Mouse (Mus musculus) neural tube, embryonic 15.5 days (tissue): ENCODE measurements at regions not wholly inside any gene's neighbourhood (a gene's known extent, or its start where the extent isn't known, plus 50 kb on each side); places are given as distances from the start of the nearest gene placed in this dataset.

Experiments used
- ATAC-seq: fragments of 200-750 bp; cut with Nextera tagmentation; 2 replicates; pipeline ENCODE4 v1.8.0; 2017; ENCODE audit warnings: mild to moderate bottlenecking, moderate TSS enrichment, moderate library complexity; ENCODE audit not compliant: low FRiP score
- H3K27ac ChIP-seq: fragments of 300-500 bp; sonication (generic); replicated peaks from 2 replicates; pipeline ENCODE4 v1.5.1; 2015; ENCODE audit warnings: mild to moderate bottlenecking, inconsistent platforms
- H3K27me3 ChIP-seq: fragments of 300-500 bp; sonication (generic); replicated peaks from 2 replicates; pipeline ENCODE4 v1.6.1; 2015; ENCODE audit warnings: inconsistent platforms
- H3K36me3 ChIP-seq: fragments of 300-500 bp; sonication (generic); 2 replicates; pipeline ENCODE4 v1.6.1; 2015; ENCODE audit warnings: inconsistent platforms
- H3K4me1 ChIP-seq: fragments of 300-500 bp; sonication (generic); 2 replicates; pipeline ENCODE4 v1.6.1; 2015; ENCODE audit warnings: inconsistent platforms
- H3K4me2 ChIP-seq: fragments of 300-500 bp; sonication (generic); 2 replicates; pipeline ENCODE4 v1.6.1; 2015; ENCODE audit warnings: inconsistent platforms, mild to moderate bottlenecking, moderate library complexity
- H3K4me3 ChIP-seq: fragments of 300-500 bp; sonication (generic); replicated peaks from 2 replicates; pipeline ENCODE4 v1.5.1; 2015; ENCODE audit warnings: mild to moderate bottlenecking, inconsistent platforms
- H3K9ac ChIP-seq: fragments of 300-500 bp; sonication (generic); replicated peaks from 2 replicates; pipeline ENCODE4 v1.6.1; 2015; ENCODE audit warnings: mild to moderate bottlenecking, inconsistent platforms
- H3K9me3 ChIP-seq: fragments of 300-500 bp; sonication (generic); replicated peaks from 2 replicates; pipeline ENCODE4 v1.6.1; 2016; ENCODE audit warnings: inconsistent platforms
- WGBS: fragments of 180-500 bp; shearing (Covaris S2); methylation state at CpG from one replicate; pipeline ENCODE4 v1.1.7; 2015; ENCODE audit warnings: mixed read lengths; 5-methylcytosine and 5-hydroxymethylcytosine counted together

DNA sequence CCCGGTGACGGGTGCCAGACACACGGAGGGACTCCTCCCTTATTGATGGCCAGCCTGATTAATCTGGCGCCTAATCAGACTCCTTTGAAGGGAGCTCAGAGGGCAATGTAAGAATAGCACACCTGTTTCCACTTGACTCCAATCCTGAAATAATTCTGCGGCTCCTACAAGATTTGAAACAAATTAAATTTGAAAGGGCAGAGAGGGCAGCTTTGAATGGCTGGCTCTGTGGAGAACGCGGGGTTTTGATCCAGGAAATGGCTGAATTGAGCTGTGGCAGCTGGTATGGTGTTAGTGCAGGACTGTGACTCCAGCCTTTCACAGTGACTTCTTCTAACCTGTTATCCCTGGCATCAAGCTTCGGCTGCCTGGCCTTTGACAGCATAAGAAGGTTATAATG lies 232.0 kb upstream of the Mpped2 start:
- 84% methylated on average over 8 of the region's 8 CpGs for WGBS
- Histone ChIP-seq H3K9me3 (no peaks in the 10 kb centered on the region), H3K4me1 (no peaks in the 10 kb centered on the region), H3K27me3 (no peaks in the 10 kb centered on the region), H3K27ac (no peak overlapping the region), H3K4me2 (no peak overlapping the region), H3K4me3 (no peak overlapping the region), H3K36me3 (no peaks in the 10 kb centered on the region), H3K9ac (no peak overlapping the region)
- no peak for ATAC-seq

DNA sequence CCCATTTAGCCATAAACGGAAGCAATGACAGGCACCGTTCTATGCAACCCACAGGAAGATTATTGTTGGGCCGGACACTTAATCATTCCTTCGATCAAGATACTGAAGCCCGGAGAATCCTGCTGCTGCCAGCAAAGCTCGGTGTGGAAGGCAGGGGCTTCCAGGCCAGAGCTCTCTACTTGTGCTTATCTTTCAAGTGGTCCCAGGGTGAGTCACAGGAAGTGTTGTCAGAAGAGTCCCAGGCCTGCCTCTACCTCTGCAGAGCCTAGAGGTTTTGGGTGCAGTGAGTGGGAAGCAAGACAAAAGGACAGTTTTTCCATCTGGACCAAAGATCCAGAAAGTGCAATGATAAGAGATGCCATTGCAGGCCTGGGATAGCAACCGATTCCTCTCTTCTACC lies 231.6 kb upstream of the Mpped2 start:
- Histone ChIP-seq H3K4me3 (no peak overlapping the region), H3K4me1 (no peaks in the 10 kb centered on the region), H3K9ac (no peak overlapping the region), H3K4me2 (no peak overlapping the region), H3K9me3 (no peaks in the 10 kb centered on the region), H3K36me3 (no peaks in the 10 kb centered on the region), H3K27ac (no peak overlapping the region), H3K27me3 (no peaks in the 10 kb centered on the region)
- 83% methylated on average over 7 of the region's 7 CpGs for WGBS
- no peak for ATAC-seq

DNA sequence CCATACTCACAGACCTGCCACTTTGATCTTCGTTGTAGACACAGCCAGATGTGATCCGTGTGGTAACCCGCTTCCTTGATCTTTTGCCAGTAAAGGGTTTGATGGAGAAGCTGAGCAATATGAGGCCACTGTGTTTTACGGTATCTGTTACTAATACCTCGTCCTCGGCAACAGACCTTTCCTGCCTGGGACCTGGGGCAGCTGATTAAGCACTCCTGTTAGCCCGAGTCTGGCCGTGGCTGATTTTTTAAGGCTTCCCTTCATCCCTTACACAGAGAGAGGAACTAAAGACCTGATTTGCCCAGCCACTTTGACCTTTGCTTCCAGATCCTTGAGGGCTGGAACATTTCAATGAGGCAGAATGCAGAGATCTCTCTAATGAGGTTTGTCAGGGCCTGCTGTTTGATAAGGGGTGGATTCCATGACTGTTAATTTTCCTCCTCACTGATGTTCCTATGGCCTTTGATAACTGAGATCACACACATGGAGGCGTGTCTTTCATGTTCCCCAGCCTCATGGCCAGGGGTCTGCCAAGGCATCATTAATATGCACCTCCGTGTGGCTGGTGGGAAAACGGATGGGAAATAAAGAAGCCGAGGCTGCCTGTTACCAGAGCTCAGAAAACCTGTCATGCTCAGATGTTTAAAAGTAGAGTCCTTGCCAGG lies 231.0 kb upstream of the Mpped2 start:
- H3K4me1 ChIP-seq, result no peaks in the 10 kb centered on the region
- 75% methylated on average over 12 of the region's 12 CpGs for WGBS
- no peak overlapping the region for H3K27ac ChIP-seq
- H3K9ac ChIP-seq, result no peak overlapping the region
- no peaks in the 10 kb centered on the region for H3K9me3 ChIP-seq
- H3K4me3 ChIP-seq, result no peak overlapping the region
- no peak overlapping the region for H3K4me2 ChIP-seq
- H3K36me3 ChIP-seq, result no peaks in the 10 kb centered on the region
- ATAC-seq, result no peak
- H3K27me3 ChIP-seq, result no peaks in the 10 kb centered on the region

DNA sequence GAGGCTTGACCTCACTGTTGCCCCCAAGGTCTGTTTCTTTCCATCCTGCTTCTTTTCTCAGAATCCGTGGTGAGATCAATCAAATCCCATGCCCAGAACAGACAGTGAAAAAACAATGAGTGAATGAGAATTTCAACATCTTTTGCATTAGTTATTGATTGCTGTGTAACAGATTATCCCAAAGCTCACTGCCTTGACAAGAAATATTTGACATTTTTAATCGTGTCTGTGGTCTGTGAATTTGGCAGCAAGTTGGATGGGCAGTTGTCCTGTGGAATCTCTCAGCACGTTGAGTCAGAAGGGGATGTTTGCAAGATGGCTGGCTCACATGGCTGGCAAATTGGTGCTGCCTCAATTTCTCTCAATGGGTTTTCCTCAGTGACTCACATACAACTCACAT lies 228.0 kb upstream of the Mpped2 start:
- H3K4me1 ChIP-seq, result no peaks in the 10 kb centered on the region
- no peak overlapping the region for H3K4me3 ChIP-seq
- no peak for ATAC-seq
- no peaks in the 10 kb centered on the region for H3K9me3 ChIP-seq
- H3K9ac ChIP-seq, result no peak overlapping the region
- WGBS, result 73% methylated on average over 3 of the region's 3 CpGs
- no peak overlapping the region for H3K4me2 ChIP-seq
- no peak overlapping the region for H3K27ac ChIP-seq
- H3K36me3 ChIP-seq, result no peaks in the 10 kb centered on the region
- no peaks in the 10 kb centered on the region for H3K27me3 ChIP-seq

DNA sequence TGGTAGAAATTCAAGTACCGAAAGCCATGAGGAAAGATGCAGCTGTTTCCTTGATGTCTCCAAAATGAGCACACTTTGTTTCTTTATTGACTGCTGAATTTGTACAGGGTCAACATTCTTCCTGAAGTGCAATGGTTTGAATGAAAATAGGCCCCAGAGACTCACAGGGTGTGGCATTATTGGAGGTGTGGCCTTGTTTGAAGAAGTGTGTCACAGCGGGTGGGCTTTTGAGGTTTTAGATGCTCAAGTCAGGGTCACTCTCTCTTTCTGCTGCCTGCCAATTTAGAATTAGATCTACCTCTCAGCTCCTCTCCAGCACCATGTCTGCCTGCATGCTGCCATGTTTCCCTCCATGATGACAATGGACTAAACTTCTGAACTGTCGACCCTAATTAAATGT lies 227.2 kb upstream of the Mpped2 start:
- Histone ChIP-seq H3K27me3 (no peaks in the 10 kb centered on the region), H3K4me1 (no peaks in the 10 kb centered on the region)
- WGBS, result 83% methylated on average over 3 of the region's 3 CpGs

DNA sequence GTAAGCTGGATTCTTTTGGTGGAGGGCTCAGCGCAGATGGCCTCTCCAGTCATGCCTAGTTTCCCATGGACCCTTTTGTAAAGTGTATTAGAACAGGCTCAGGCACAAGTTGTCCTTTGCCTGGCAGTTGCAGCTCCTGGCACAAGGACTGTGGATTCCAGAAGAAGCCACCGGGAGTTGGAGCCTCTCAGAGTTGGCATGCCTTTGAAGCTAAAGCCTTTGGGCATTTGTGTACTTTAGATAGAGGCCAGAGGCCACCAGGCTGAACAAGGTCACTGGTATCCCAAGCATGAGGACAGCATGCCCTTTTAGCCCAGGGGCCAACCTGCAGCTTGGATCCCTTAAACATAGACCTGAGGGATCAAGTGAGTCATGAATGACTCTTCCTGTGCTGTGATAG lies 223.9 kb upstream of the Mpped2 start:
- Histone ChIP-seq H3K9me3 (no peaks in the 10 kb centered on the region), H3K27ac (no peak overlapping the region), H3K36me3 (no peaks in the 10 kb centered on the region), H3K27me3 (no peaks in the 10 kb centered on the region), H3K9ac (no peak overlapping the region), H3K4me1 (no peaks in the 10 kb centered on the region), H3K4me2 (no peak overlapping the region), H3K4me3 (no peak overlapping the region)
- ATAC-seq, result no peak
- 94% methylated on average over 2 of the region's 2 CpGs for WGBS

More for the DNA sequence above, 227.2 kb upstream of the Mpped2 start:
- Histone ChIP-seq H3K9ac (no peak overlapping the region), H3K27ac (no peak overlapping the region), H3K4me2 (no peak overlapping the region), H3K9me3 (no peaks in the 10 kb centered on the region), H3K4me3 (no peak overlapping the region), H3K36me3 (no peaks in the 10 kb centered on the region)
- no peak for ATAC-seq

DNA sequence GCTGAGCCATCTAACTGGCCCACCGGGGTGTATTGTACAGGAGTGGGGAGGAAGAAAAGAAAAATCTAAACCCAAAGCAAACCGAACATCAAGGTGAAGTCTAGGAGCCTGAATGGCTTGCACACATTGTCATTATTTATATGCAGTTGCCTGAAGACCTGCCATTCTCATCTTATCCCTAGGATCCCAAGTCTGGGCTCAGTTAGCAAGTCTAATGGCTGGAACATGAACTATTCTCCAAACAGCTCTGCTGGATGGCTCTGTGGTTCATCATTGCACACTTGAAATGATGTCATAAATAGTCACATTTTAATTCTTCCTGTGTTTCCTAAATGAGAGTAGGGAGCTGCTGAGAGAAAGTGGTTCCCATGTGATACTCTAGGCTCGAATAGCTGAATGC lies 219.6 kb upstream of the Mpped2 start:
- no peaks in the 10 kb centered on the region for H3K4me1 ChIP-seq
- no peaks in the 10 kb centered on the region for H3K9me3 ChIP-seq
- H3K9ac ChIP-seq, result no peak overlapping the region
- no peaks in the 10 kb centered on the region for H3K27me3 ChIP-seq
- no peak for ATAC-seq
- H3K4me3 ChIP-seq, result no peak overlapping the region
- 74% methylated on average over 3 of the region's 3 CpGs for WGBS
- no peak overlapping the region for H3K4me2 ChIP-seq
- H3K27ac ChIP-seq, result no peak overlapping the region
- no peaks in the 10 kb centered on the region for H3K36me3 ChIP-seq

DNA sequence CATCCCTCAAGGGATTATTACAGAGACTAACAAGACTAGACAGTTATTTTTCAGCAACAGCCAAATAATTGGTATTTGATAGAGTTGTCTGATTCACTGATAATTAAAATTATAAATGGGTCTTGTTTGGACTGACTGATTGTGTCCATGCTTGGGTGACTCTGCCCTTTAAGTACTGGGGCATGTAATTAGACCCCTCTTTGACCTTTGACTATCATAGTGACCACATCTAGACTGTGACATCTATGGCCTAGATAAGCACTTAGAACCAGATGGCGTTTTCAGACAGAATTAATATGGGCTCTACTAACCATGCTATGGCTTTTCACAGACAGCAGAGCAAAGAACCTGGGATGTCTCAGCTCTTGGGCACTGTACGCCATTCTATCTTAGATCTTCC lies 215.1 kb upstream of the Mpped2 start:
- Histone ChIP-seq H3K4me3 (no peak overlapping the region), H3K36me3 (no peaks in the 10 kb centered on the region), H3K9ac (no peak overlapping the region), H3K4me2 (no peak overlapping the region), H3K4me1 (no peaks in the 10 kb centered on the region), H3K27me3 (no peaks in the 10 kb centered on the region), H3K9me3 (no peaks in the 10 kb centered on the region), H3K27ac (no peak overlapping the region)
- WGBS, result 96% methylated on average over 2 of the region's 2 CpGs
- ATAC-seq, result no peak

DNA sequence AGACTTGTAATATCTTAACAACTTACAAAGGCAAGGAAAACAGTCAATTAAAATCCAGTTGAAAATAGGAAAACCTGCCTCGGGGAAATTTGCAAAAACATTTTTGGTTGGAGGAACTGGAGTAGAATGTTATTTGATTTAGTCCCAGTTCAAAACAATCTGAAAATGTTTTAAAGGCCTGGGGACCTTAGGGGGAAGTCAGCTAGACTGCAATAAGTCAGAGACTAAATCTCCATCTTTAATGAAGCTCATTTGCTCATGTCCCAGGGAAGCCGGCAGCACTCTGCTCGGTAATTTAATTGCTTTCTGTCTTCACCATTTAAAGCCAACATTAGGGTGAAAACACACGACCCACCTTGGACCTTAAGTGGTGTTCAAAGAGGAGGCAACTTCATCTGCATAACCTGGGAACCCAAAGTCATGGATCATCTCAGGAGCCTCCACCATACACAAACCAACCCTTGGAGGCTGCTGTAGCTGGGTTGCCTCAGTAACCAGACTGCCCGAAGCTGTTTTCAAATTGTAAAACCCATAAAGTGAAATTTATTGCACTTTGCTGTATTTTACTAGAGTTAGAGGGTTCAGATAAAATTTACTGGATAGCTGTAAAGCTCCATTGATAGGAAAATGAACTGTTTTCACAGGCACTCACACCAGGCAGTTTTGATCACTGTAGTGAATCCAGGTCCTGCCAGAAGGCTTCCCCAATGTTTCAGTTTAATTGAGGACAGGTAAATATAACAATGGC lies 205.6 kb upstream of the Mpped2 start:
- Histone ChIP-seq H3K27me3 (no peaks in the 10 kb centered on the region), H3K4me2 (no peak overlapping the region), H3K36me3 (no peaks in the 10 kb centered on the region), H3K27ac (no peak overlapping the region), H3K4me1 (peaks cover 10% of the 10 kb centered on the region), H3K9ac (no peak overlapping the region), H3K9me3 (no peaks in the 10 kb centered on the region), H3K4me3 (no peak overlapping the region)
- 30% methylated on average over 5 of the region's 5 CpGs for WGBS
- no peak; the same call in none of the 2 replicates for ATAC-seq

DNA sequence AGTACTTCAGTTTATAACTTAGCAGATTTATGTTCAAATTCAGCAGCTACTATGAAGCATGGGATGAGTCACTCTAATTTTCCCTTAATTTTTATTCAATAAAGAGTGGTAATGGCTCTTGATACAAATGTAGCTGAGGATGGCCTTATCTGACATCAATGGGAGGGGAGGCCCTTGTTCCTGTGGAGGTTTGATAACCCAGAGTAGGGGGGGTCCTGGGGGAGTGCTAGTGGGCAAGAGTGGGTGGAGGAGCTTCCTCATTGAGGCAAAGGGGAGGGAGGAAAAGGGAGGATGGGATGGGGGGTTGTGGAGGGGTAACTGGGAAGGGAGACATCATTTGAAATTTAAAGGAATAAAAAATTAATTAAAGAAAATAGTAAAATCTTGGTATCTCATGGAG lies 194.3 kb upstream of the Mpped2 start:
- Histone ChIP-seq H3K4me2 (no peak overlapping the region), H3K27ac (no peak overlapping the region), H3K4me3 (no peak overlapping the region), H3K9ac (no peak overlapping the region), H3K4me1 (no peaks in the 10 kb centered on the region), H3K36me3 (no peaks in the 10 kb centered on the region), H3K27me3 (no peaks in the 10 kb centered on the region), H3K9me3 (no peaks in the 10 kb centered on the region)
- ATAC-seq, result no peak

DNA sequence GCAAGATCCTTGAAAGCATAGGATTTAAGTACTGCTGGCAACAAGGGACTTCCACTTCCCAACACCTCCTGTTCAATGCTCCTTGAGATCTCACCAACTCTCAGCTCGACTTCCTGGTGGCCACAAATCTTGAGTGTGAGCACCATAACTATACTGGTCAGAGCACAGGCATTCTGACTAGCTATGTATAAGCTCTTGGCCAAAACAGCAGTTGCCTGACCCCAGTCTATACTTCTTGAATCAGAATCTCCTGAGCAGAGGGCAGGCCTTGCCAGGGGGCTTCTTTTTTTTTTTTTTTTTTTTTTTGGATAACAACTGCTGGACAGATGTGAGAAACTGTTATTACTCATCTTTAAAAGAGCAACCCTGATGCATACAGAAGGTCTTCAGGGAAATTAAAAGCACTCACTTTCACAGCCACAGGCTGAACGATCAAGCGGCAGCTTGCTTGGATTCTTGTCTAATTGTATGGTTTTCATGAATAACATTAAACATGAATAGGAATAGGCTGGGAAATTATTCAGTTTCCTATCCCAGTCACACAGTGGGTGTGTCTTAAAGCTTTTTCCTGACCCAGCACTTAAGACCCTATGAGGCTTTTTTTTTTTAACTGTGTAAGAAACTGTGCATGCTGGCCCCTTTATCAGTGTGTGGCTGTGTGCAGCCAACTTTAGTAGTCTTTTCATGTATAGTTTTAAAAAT lies 193.7 kb upstream of the Mpped2 start:
- no peaks in the 10 kb centered on the region for H3K9me3 ChIP-seq
- H3K4me3 ChIP-seq, result no peak overlapping the region
- no peak overlapping the region for H3K4me2 ChIP-seq
- no peaks in the 10 kb centered on the region for H3K27me3 ChIP-seq
- no peak overlapping the region for H3K9ac ChIP-seq
- H3K36me3 ChIP-seq, result no peaks in the 10 kb centered on the region
- 19% methylated on average over 3 of the region's 3 CpGs for WGBS
- no peak for ATAC-seq
- H3K4me1 ChIP-seq, result no peaks in the 10 kb centered on the region
- no peak overlapping the region for H3K27ac ChIP-seq

DNA sequence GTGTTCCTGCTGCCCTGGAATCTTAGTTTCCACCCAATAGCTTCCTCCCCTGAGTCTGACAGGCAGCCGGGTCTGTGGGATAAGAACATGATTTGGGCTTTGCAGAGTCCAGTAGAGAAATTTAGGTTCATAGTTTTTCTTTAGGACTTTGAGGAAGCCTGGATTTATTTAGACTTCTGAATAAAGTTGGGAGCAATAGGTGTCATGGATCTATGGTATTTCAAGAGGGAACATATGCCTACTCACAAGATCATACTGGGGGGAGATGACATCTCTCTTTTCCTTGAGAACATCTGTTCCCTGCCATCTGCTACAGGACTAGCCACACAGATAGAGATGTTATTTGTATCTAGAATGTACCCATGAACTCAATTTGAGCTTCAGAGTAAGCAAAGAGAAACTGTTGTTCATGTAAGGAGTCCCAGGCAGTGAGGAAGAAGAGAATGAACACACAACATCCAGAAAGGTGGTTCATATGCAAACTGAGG lies 188.1 kb upstream of the Mpped2 start:
- WGBS, result 100% methylated on average over 1 of the region's 1 CpGs
- H3K4me2 ChIP-seq, result no peak overlapping the region
- no peaks in the 10 kb centered on the region for H3K9me3 ChIP-seq
- ATAC-seq, result no peak
- no peaks in the 10 kb centered on the region for H3K36me3 ChIP-seq
- H3K27me3 ChIP-seq, result no peaks in the 10 kb centered on the region
- no peak overlapping the region for H3K9ac ChIP-seq
- no peaks in the 10 kb centered on the region for H3K4me1 ChIP-seq
- H3K4me3 ChIP-seq, result no peak overlapping the region
- no peak overlapping the region for H3K27ac ChIP-seq
